Mouse (Mus musculus) heart, adult 10 weeks (tissue): ENCODE data around the gene Akr7a5. TPM values are rescaled to one million over a fixed set of nuclear protein-coding genes. Genes with fewer than 3 reads are reported as not detected.

Experiments used
- polyA plus RNA-seq: library from polyadenylated mRNA; stranded (reverse); fragments of 350-450 nt; fragmentation: Illumina TruSeq; extraction: RNeasy Lipid Tissue Mini Kit (QIAGEN cat#74804); gene quantifications from one replicate; pipeline ENCODE4 v1.2.3, GENCODE M21; 2014; ENCODE audit warnings: low read depth, low replicate concordance

Akr7a5 gene
- polyA plus RNA-seq = 59.0 TPM

DNA sequence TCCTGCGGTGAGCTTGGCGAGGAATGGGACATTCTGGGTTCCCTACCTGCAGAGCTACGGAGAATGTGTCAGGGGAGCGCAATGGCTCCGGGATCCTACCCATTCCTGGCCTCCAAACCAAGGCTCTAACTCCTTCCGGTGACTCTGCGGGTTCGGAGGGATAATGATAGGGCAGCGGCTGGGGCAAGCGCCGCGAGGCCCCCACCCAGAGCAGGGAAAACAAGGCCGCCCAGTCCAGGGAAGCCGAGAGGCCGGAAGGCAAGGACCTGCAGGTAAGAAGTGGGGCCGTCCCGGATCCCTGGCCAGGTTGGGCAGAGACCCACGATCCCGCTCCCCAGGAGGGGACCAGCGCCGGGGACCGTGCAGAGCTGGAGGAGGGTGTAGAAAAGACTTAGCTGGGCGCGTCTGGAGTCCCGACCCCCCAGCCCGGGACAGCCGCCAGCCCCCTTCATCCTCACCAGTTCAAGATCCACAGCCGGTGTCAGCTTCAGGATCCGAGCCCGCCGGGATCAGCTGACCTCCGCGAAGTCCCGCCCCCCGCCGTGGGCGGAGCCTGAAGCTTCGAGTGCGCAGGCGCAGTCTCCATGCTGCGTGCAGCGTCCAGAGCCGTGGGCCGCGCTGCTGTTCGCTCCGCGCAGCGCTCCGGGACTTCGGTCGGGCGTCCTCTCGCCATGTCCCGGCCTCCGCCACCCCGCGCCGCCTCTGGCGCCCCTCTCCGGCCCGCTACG is at the start of gene Akr7a5, which contains the start of gene Pqlc2:
Gene Akr7a5, plus strand, starts transcription at position 574 of the 728 bp plus-strand sequence.
Gene Pqlc2, minus strand, starts transcription at position 538 of the 728 bp plus-strand sequence.

DNA sequence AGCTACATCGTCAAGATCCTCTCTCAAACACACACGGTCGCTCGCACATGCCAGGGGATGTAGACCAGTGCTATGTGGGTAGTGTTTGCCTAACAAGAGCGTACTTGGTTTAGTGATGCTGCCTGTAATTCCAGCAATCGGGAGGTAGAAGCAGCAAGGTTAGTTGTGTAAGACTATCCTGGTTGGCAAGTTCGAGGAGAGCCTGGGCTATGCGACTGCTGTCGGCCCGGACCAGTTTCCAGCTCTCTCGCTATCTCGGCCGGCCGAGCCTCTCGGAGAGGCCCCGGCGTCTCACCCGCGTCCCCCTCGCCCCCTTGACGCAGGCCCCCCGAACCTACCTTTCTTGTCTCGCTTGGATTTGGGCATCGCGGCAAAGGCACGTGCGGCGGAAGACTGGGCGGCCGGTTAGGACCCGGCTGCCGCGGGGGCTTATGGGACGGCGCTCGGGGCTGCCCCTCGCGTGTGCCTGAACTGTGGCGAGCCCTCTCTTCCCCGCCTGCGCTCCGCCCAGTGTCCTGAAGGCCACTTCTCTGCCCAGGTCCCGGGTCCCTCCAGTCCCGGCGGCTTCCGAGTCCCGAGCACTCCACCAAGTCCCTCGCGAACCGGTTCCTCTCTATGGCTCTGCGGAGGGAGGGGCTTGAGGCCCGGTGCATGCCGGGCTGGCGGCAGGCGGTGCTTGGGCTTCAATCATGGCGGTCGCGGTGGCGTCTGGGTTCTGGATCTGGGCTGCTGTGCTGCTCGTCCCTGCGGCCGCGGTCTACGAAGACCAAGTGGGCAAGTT is 41.6 kb downstream of the Akr7a5 start, which contains the start of the genes Mrto4, Emc1 and Ubr4:
Gene Mrto4, minus strand, starts transcription at position 646 of the 781 bp plus-strand sequence.
Gene Emc1, plus strand, starts transcription at position 657 of the 781 bp plus-strand sequence.
Gene Ubr4, plus strand, starts transcription at position 679 of the 781 bp plus-strand sequence.

Other genes starting within 250 kb of the Akr7a5 start
- not detected for gene Htr6, start 235.2 kb upstream of the Akr7a5 start, polyA plus RNA-seq
- gene Nbl1, start 217.8 kb upstream of the Akr7a5 start, polyA plus RNA-seq = 22.9 TPM
- gene Minos1, start 179.6 kb upstream of the Akr7a5 start, polyA plus RNA-seq = 521 TPM
- 269 TPM for gene Capzb, start 117.8 kb upstream of the Akr7a5 start, polyA plus RNA-seq
- 5.8 TPM for gene Pqlc2, start within 50 bp of the Akr7a5 start, polyA plus RNA-seq
- 31.4 TPM for gene Mrto4, start 41.8 kb downstream of the Akr7a5 start, polyA plus RNA-seq
- 31.1 TPM for gene Emc1, start 41.8 kb downstream of the Akr7a5 start, polyA plus RNA-seq
- gene Ubr4, start 41.9 kb downstream of the Akr7a5 start, polyA plus RNA-seq = 107 TPM
- 4.0 TPM for gene Iffo2, start 219.8 kb downstream of the Akr7a5 start, polyA plus RNA-seq